In genomic region chr17:11972550-11972949, GRCm38 (mm10) we compare ENCODE assay signal across 8 mouse cellular contexts.
DNase-seq lines count a peak whose midpoint lies in the region; ATAC-seq and TF ChIP-seq lines count a peak whose summit lies in the region.

No protein-coding gene starts in this region.

- no peaks in the 10 kb centered on the region for H3K36me3 ChIP-seq in liver, adult 2 months (ENCODE audit: control insufficient read depth, insufficient read depth, low read length)
- no peaks in the 10 kb centered on the region for H3K36me3 ChIP-seq in forebrain, embryonic 13.5 days (ENCODE audit: poor library complexity, severe bottlenecking)
- no peaks in the 10 kb centered on the region for H3K36me3 ChIP-seq in limb, embryonic 11.5 days (ENCODE audit: control insufficient read depth, insufficient read depth, low read length)

- H3K27me3 ChIP-seq in liver, adult 2 months (ENCODE audit: control insufficient read depth, insufficient read depth, low read length) = peaks cover 3% of the 10 kb centered on the region; the same call in 1 of the 2 replicates
- peaks cover 5% of the 10 kb centered on the region for H3K27me3 ChIP-seq in forebrain, embryonic 13.5 days
- no peaks in the 10 kb centered on the region for H3K27me3 ChIP-seq in limb, embryonic 11.5 days (ENCODE audit: control insufficient read depth, insufficient read depth, low read length)

- no peak overlapping the region for H3K4me3 ChIP-seq in liver, adult 2 months (ENCODE audit: insufficient read depth, low read depth, low read length)
- no peak overlapping the region for H3K4me3 ChIP-seq in forebrain, embryonic 13.5 days
- no peak overlapping the region for H3K4me3 ChIP-seq in limb, embryonic 11.5 days (ENCODE audit: low read depth, low read length)

- no peak for ATAC-seq in forebrain, embryonic 13.5 days
- no peak for ATAC-seq in limb, embryonic 11.5 days (ENCODE audit: insufficient number of reproducible peaks, low FRiP score, low TSS enrichment, low read depth)

- no peak for DNase-seq in liver, adult 2 months (ENCODE audit: extremely low read depth, low read depth, low spot score)
- no peak for DNase-seq in liver
- DNase-seq in cerebellum, adult 11 months = peak; percentile 35
- DNase-seq in limb, embryonic 11.5 days (ENCODE audit: low spot score) = peak; percentile 42
- no peak for DNase-seq in urinary bladder, postnatal 36 days (ENCODE audit: low spot score in 2 of 2)
- DNase-seq in lung, adult 18-20 months = no peak
- no peak for DNase-seq in lung, postnatal 4 days

- H3K4me1 ChIP-seq in liver, adult 2 months (ENCODE audit: control insufficient read depth, insufficient read depth, low read length) = no peaks in the 10 kb centered on the region
- peaks cover 13% of the 10 kb centered on the region; the same call in 1 of the 2 replicates for H3K4me1 ChIP-seq in forebrain, embryonic 13.5 days
- 0 out of 2 replicates have a peak, but pooled peaks cover 4% of the 10 kb centered on the region for H3K4me1 ChIP-seq in limb, embryonic 11.5 days (ENCODE audit: control insufficient read depth, insufficient read depth, low read length)

- no peak overlapping the region for H3K27ac ChIP-seq in liver, adult 2 months (replicated peaks; ENCODE audit: insufficient read depth, low read depth, low read length)
- peak overlapping the region; percentile 48; the same call in 1 of the 2 replicates for H3K27ac ChIP-seq in forebrain, embryonic 13.5 days
- no peak overlapping the region for H3K27ac ChIP-seq in limb, embryonic 11.5 days (replicated peaks; ENCODE audit: low read depth, low read length)

- 8% methylated on average over 9 of the region's 9 CpGs for WGBS in liver, adult 2 months
- WGBS in forebrain, embryonic 13.5 days = 5% methylated on average over 9 of the region's 9 CpGs
- 8% methylated on average over 9 of the region's 9 CpGs for WGBS in limb, embryonic 11.5 days

- no peak overlapping the region for H3K9ac ChIP-seq in liver, adult 2 months (ENCODE audit: low read depth, low read length)
- no peak overlapping the region; the same call in 1 of the 2 replicates for H3K9ac ChIP-seq in forebrain, embryonic 13.5 days
- no peak overlapping the region for H3K9ac ChIP-seq in limb, embryonic 11.5 days (ENCODE audit: low read length)

- H3K9me3 ChIP-seq in forebrain, embryonic 13.5 days (replicated peaks) = no peaks in the 10 kb centered on the region
- no peaks in the 10 kb centered on the region for H3K9me3 ChIP-seq in limb, embryonic 11.5 days (ENCODE audit: control insufficient read depth, low read length)

- no peak for TF ChIP-seq POLR2A in liver, adult 2 months (IDR thresholded peaks at IDR 0.05; ENCODE audit: extremely low read depth, insufficient read depth, low read length)

- peak overlapping the region; percentile 43 for H3K4me2 ChIP-seq in forebrain, embryonic 13.5 days
- no peak overlapping the region for H3K4me2 ChIP-seq in limb, embryonic 11.5 days (ENCODE audit: low read depth, severe bottlenecking)

- no peaks in the 10 kb centered on the region for H3K79me2 ChIP-seq in liver, adult 2 months (ENCODE audit: control insufficient read depth, insufficient read depth, low read length)

- 0 out of 2 replicates have a peak, but pooled peaks have one; percentile 5 for TF ChIP-seq CTCF in liver, adult 2 months (IDR thresholded peaks at IDR 0.05; ENCODE audit: low read depth, low read length)

Comparison
In these comparisons a context has a peak if more than half of its experiments do, and no peak if none do; other contexts are left out.
1. DNase-seq: peak in cerebellum, adult 11 months (single experiment) and limb, embryonic 11.5 days (single experiment); none in liver, adult 2 months (single experiment), liver (single experiment), urinary bladder, postnatal 36 days (0 of 2), lung, adult 18-20 months (0 of 2) and lung, postnatal 4 days (0 of 2).